In genomic region chr5:90930546-90930945, GRCm38 (mm10) we compare ENCODE assay signal across 8 mouse cellular contexts. TPM values are rescaled to one million over a fixed set of nuclear protein-coding genes. Genes with fewer than 3 reads are reported as not detected.
A peak's percentile ranks its signal among the peaks of the same experiment; 100 is the strongest.
DNase-seq lines count a peak whose midpoint lies in the region; ATAC-seq and TF ChIP-seq lines count a peak whose summit lies in the region.

No protein-coding gene starts in this region.

- peak; percentile 29 for DNase-seq in embryo, embryonic 10 days (ENCODE audit: low spot score)
- DNase-seq in embryo, embryonic 9.5 days (ENCODE audit: extremely low spot score): no peak
- DNase-seq in 3T3-L1 (ENCODE audit: low read depth, low spot score): peak; percentile 67
- no peak for DNase-seq in liver, embryonic 14.5 days (ENCODE audit: low read depth in 3 of 3, low spot score in 3 of 3)
- DNase-seq in B cell, adult 2 months: no peak
- DNase-seq in cerebellum, postnatal 25 days: no peak

- peak overlapping the region; percentile 56 for H3K4me2 ChIP-seq in forebrain, embryonic 12.5 days
- H3K4me2 ChIP-seq in liver, embryonic 14.5 days (ENCODE audit: low read depth): peak overlapping the region; percentile 75

- peaks cover 11% of the 10 kb centered on the region for H3K4me1 ChIP-seq in forebrain, embryonic 12.5 days
- H3K4me1 ChIP-seq in liver, embryonic 14.5 days (replicated peaks; ENCODE audit: control insufficient read depth in 2 of 2, insufficient read depth in 2 of 2, low read length in 1 of 2): peaks cover 3% of the 10 kb centered on the region in 2 experiments; a peak in 1 of 4 replicates

- H3K27me3 ChIP-seq in forebrain, embryonic 12.5 days: no peaks in the 10 kb centered on the region
- no peaks in the 10 kb centered on the region for H3K27me3 ChIP-seq in liver, embryonic 14.5 days (ENCODE audit: control insufficient read depth, insufficient read depth, low read length)

- peaks cover 14% of the 10 kb centered on the region for H3K36me3 ChIP-seq in forebrain, embryonic 12.5 days (replicated peaks)
- no peaks in the 10 kb centered on the region for H3K36me3 ChIP-seq in liver, embryonic 14.5 days (replicated peaks; ENCODE audit: control insufficient read depth, insufficient read depth, low read depth)

- no peak for TF ChIP-seq EP300 in liver, embryonic 14.5 days (IDR thresholded peaks at IDR 0.05; ENCODE audit: low read depth)

- peak overlapping the region; percentile 99 for H3K27ac ChIP-seq in forebrain, embryonic 12.5 days
- H3K27ac ChIP-seq in liver, embryonic 14.5 days: no peak overlapping the region

- peak; percentile 1; the same call in 1 of the 2 replicates for ATAC-seq in forebrain, embryonic 12.5 days (ENCODE audit: low FRiP score)
- ATAC-seq in liver, embryonic 14.5 days (ENCODE audit: insufficient read depth): no peak; the same call in 1 of the 2 replicates
- ATAC-seq in cerebellum, adult (ENCODE audit: insufficient number of reproducible peaks, low FRiP score, low TSS enrichment): no peak

- no peak for TF ChIP-seq CTCF in liver, embryonic 14.5 days (IDR thresholded peaks at IDR 0.05; ENCODE audit: low read depth)

- H3K9me3 ChIP-seq in forebrain, embryonic 12.5 days: no peaks in the 10 kb centered on the region
- H3K9me3 ChIP-seq in liver, embryonic 14.5 days (ENCODE audit: control insufficient read depth, low read length): no peaks in the 10 kb centered on the region

- H3K9ac ChIP-seq in forebrain, embryonic 12.5 days: peak overlapping the region; percentile 96; the same call in 1 of the 2 replicates
- peak overlapping the region; percentile 79 for H3K9ac ChIP-seq in liver, embryonic 14.5 days (replicated peaks)

- 56% methylated on average over 2 of the region's 2 CpGs for WGBS in forebrain, embryonic 12.5 days
- WGBS in liver, embryonic 14.5 days (ENCODE audit: insufficient replicate concordance): 63% methylated on average over 2 of the region's 2 CpGs

- peak overlapping the region; percentile 82 for H3K4me3 ChIP-seq in forebrain, embryonic 12.5 days (replicated peaks)
- H3K4me3 ChIP-seq in liver, embryonic 14.5 days (ENCODE audit: insufficient read depth in 1 of 2, low read depth in 2 of 2, low read length in 2 of 2): peak overlapping the region; percentile 72

RNA-seq across cellular contexts. Expression of gene Mthfd2l, which starts 0.4 kb away (rescaled TPM):
- 96.0 and 100 TPM in 2 replicates for polyA plus RNA-seq in forebrain, embryonic 12.5 days (2016; fragmentation: Nextera tagmentation; extraction: Ambion mirVana)
- polyA plus RNA-seq in liver, embryonic 14.5 days (2012; rRNA removed): 3.7 and 4.4 TPM in 2 replicates
- polyA plus RNA-seq in liver, embryonic 14.5 days (2014; fragmentation: Nextera tagmentation; extraction: Ambion mirVana): 9.1 and 9.2 TPM in 2 replicates

RNA-seq across cellular contexts. Expression of gene Cxcl2, which starts 26.9 kb away (rescaled TPM):
- not detected in 2 replicates for polyA plus RNA-seq in forebrain, embryonic 12.5 days (2016; fragmentation: Nextera tagmentation; extraction: Ambion mirVana)
- polyA plus RNA-seq in liver, embryonic 14.5 days (2012; rRNA removed): 0.03 and 0.24 TPM in 2 replicates
- polyA plus RNA-seq in liver, embryonic 14.5 days (2014; fragmentation: Nextera tagmentation; extraction: Ambion mirVana): not detected in 2 replicates

RNA-seq across cellular contexts. Expression of gene Cxcl1, which starts 39.5 kb away (rescaled TPM):
- polyA plus RNA-seq in forebrain, embryonic 12.5 days (2016; fragmentation: Nextera tagmentation; extraction: Ambion mirVana): not detected in 2 replicates
- polyA plus RNA-seq in liver, embryonic 14.5 days (2012; rRNA removed): 1.5 and 2.5 TPM in 2 replicates
- polyA plus RNA-seq in liver, embryonic 14.5 days (2014; fragmentation: Nextera tagmentation; extraction: Ambion mirVana): 1.8 and 5.9 TPM in 2 replicates

Comparison
In these comparisons a context has a peak if more than half of its experiments do, and no peak if none do; other contexts are left out.
1. DNase-seq: peak in embryo, embryonic 10 days (single experiment) and 3T3-L1 (single experiment); none in embryo, embryonic 9.5 days (single experiment), liver, embryonic 14.5 days (0 of 3), B cell, adult 2 months (0 of 2) and cerebellum, postnatal 25 days (0 of 2).